Mouse (Mus musculus) ovary, adult 18-20 months (tissue): ENCODE results near the gene Tmcc3.

Source experiments
- DNase-seq: peaks from one replicate; pipeline ENCODE4 v3.0.0; 2022; ENCODE audit warnings: low spot score, mixed read lengths

The Tmcc3 gene

GRCm38 (mm10) chr10:94332358-94333137, 20.8 kb downstream of the Tmcc3 start:
- DNase-seq = no peak

- no peak for DNase-seq
Measured at GRCm38 (mm10) chr10:94333328-94333727, 21.6 kb downstream of the Tmcc3 start.

- DNase-seq = no peak
Measured at GRCm38 (mm10) chr10:94335047-94335446, 23.3 kb downstream of the Tmcc3 start.

GRCm38 (mm10) chr10:94336071-94336470, 24.3 kb downstream of the Tmcc3 start:
- DNase-seq = no peak

GRCm38 (mm10) chr10:94341501-94341900, 29.8 kb downstream of the Tmcc3 start:
- no peak for DNase-seq

- DNase-seq = no peak
Measured at GRCm38 (mm10) chr10:94342256-94342655, 30.5 kb downstream of the Tmcc3 start.

GRCm38 (mm10) chr10:94343581-94343980, 31.8 kb downstream of the Tmcc3 start:
- no peak for DNase-seq

- DNase-seq = no peak
Measured at GRCm38 (mm10) chr10:94344631-94345417, 33.1 kb downstream of the Tmcc3 start.

- no peak for DNase-seq
Measured at GRCm38 (mm10) chr10:94345509-94346252, 33.9 kb downstream of the Tmcc3 start.

- DNase-seq = no peak
Measured at GRCm38 (mm10) chr10:94346596-94346995, 34.8 kb downstream of the Tmcc3 start.

- no peak for DNase-seq
Measured at GRCm38 (mm10) chr10:94347296-94347695, 35.5 kb downstream of the Tmcc3 start.

GRCm38 (mm10) chr10:94347959-94348358, 36.2 kb downstream of the Tmcc3 start:
- DNase-seq = no peak

- no peak for DNase-seq
Measured at GRCm38 (mm10) chr10:94350207-94350606, 38.5 kb downstream of the Tmcc3 start.

- DNase-seq = no peak
Measured at GRCm38 (mm10) chr10:94350896-94351661, 39.3 kb downstream of the Tmcc3 start.

- no peak for DNase-seq
Measured at GRCm38 (mm10) chr10:94352172-94352876, 40.6 kb downstream of the Tmcc3 start.

- DNase-seq = no peak
Measured at GRCm38 (mm10) chr10:94352877-94353853, 41.4 kb downstream of the Tmcc3 start.

- DNase-seq = no peak
Measured at GRCm38 (mm10) chr10:94354005-94354404, 42.3 kb downstream of the Tmcc3 start.

- DNase-seq = no peak
Measured at GRCm38 (mm10) chr10:94354427-94354826, 42.7 kb downstream of the Tmcc3 start.

GRCm38 (mm10) chr10:94356504-94357169, 44.9 kb downstream of the Tmcc3 start:
- DNase-seq = no peak
